12 mouse cellular contexts compared by ENCODE assay signal in genomic region chr11:120339978-120340513, GRCm38 (mm10). TPM values are rescaled to one million over a fixed set of nuclear protein-coding genes. Genes with fewer than 3 reads are reported as not detected.
DNase-seq lines count a peak whose midpoint lies in the region; ATAC-seq lines count a peak whose summit lies in the region.
"Had no signal": no experiment of that assay in that cellular context is flagged by ENCODE, and none has a peak within 500 bp of the region (broad histone marks: within the 10 kb centered on the region; RNA-seq: fewer than 3 reads in every experiment).

No protein-coding gene starts in this region.

- H3K4me1 ChIP-seq in kidney, embryonic 15.5 days = peaks cover 1% of the 10 kb centered on the region
- peaks cover 6% of the 10 kb centered on the region for H3K4me1 ChIP-seq in liver, embryonic 16.5 days (ENCODE audit: control insufficient read depth, low read depth, low read length)
- H3K4me1 ChIP-seq in hindbrain, embryonic 11.5 days (replicated peaks; ENCODE audit: control insufficient read depth, insufficient read depth, low read length) = no peaks in the 10 kb centered on the region

- no peak overlapping the region for H3K4me3 ChIP-seq in kidney, embryonic 15.5 days (replicated peaks)
- peak overlapping the region; percentile 6; the same call in 1 of the 2 replicates for H3K4me3 ChIP-seq in liver, embryonic 16.5 days (ENCODE audit: low read depth, low read length)
- H3K4me3 ChIP-seq in hindbrain, embryonic 11.5 days (ENCODE audit: low read depth, low read length) = no peak overlapping the region
- H3K4me3 ChIP-seq: embryonic facial prominence, embryonic 15.5 days; midbrain, embryonic 12.5 days had no signal

- peaks cover 7% of the 10 kb centered on the region for H3K36me3 ChIP-seq in kidney, embryonic 15.5 days
- H3K36me3 ChIP-seq in liver, embryonic 16.5 days (ENCODE audit: control insufficient read depth, insufficient read depth) = no peaks in the 10 kb centered on the region
- 0 out of 2 replicates have a peak, but pooled peaks cover under 1% of the 10 kb centered on the region for H3K36me3 ChIP-seq in hindbrain, embryonic 11.5 days (ENCODE audit: control insufficient read depth, insufficient read depth, low read length)

- no peak overlapping the region for H3K9ac ChIP-seq in kidney, embryonic 15.5 days
- no peak overlapping the region for H3K9ac ChIP-seq in liver, embryonic 16.5 days (ENCODE audit: low read depth, low read length)
- H3K9ac ChIP-seq in hindbrain, embryonic 11.5 days (ENCODE audit: low read depth, low read length) = no peak overlapping the region
- H3K9ac ChIP-seq: embryonic facial prominence, embryonic 15.5 days; midbrain, embryonic 12.5 days had no signal

- no peaks in the 10 kb centered on the region for H3K9me3 ChIP-seq in kidney, embryonic 15.5 days (replicated peaks)
- no peaks in the 10 kb centered on the region for H3K9me3 ChIP-seq in liver, embryonic 16.5 days (replicated peaks; ENCODE audit: control insufficient read depth, low read length)
- no peaks in the 10 kb centered on the region for H3K9me3 ChIP-seq in hindbrain, embryonic 11.5 days (ENCODE audit: control insufficient read depth, low read length)
- H3K9me3 ChIP-seq: embryonic facial prominence, embryonic 15.5 days; midbrain, embryonic 12.5 days had no signal

- H3K27ac ChIP-seq in kidney, embryonic 15.5 days = peak overlapping the region; percentile 80
- peak overlapping the region; percentile 79 for H3K27ac ChIP-seq in liver, embryonic 16.5 days (ENCODE audit: low read length)
- no peak overlapping the region for H3K27ac ChIP-seq in hindbrain, embryonic 11.5 days (ENCODE audit: low read depth, low read length)
- H3K27ac ChIP-seq: embryonic facial prominence, embryonic 15.5 days; hindbrain, postnatal 0 days; midbrain, embryonic 12.5 days had no signal

- WGBS in kidney, embryonic 15.5 days = 72% methylated on average over 10 of the region's 10 CpGs
- WGBS in liver, embryonic 16.5 days (ENCODE audit: insufficient replicate concordance) = 32% methylated on average over 10 of the region's 10 CpGs
- 85% methylated on average over 10 of the region's 10 CpGs for WGBS in hindbrain, embryonic 11.5 days

- DNase-seq in embryo, embryonic 10 days (ENCODE audit: low spot score) = peak; percentile 2
- DNase-seq in embryo, embryonic 11 days = no peak
- peak; percentile 71 for DNase-seq in MEL-GATA-1-ER (ENCODE audit: extremely low read depth, low read depth)
- DNase-seq in hindbrain, embryonic 11.5 days (ENCODE audit: low spot score) = no peak
- no peak for DNase-seq in urinary bladder, adult 2 months (ENCODE audit: low spot score)
- DNase-seq in thymus, postnatal 14 days = no peak
- DNase-seq: left cerebral cortex, postnatal 4 days had no signal

- peak; percentile 67; the same call in 1 of the 2 replicates for ATAC-seq in kidney, embryonic 15.5 days (replicated peaks; ENCODE audit: low FRiP score)
- ATAC-seq in liver, embryonic 16.5 days (ENCODE audit: low read depth) = peak; percentile 77
- ATAC-seq in hindbrain, embryonic 11.5 days (ENCODE audit: low FRiP score) = no peak
- ATAC-seq: hindbrain, postnatal 0 days had no signal

- H3K4me2 ChIP-seq in kidney, embryonic 15.5 days = no peak overlapping the region
- peak overlapping the region; percentile 27 for H3K4me2 ChIP-seq in liver, embryonic 16.5 days (ENCODE audit: low read depth, low read length)
- H3K4me2 ChIP-seq in hindbrain, embryonic 11.5 days (replicated peaks; ENCODE audit: low read depth, low read length) = no peak overlapping the region
- H3K4me2 ChIP-seq: embryonic facial prominence, embryonic 15.5 days; midbrain, embryonic 12.5 days had no signal

- no peaks in the 10 kb centered on the region for H3K27me3 ChIP-seq in kidney, embryonic 15.5 days
- no peaks in the 10 kb centered on the region for H3K27me3 ChIP-seq in liver, embryonic 16.5 days (ENCODE audit: control insufficient read depth, insufficient read depth, low read depth, low read length)
- H3K27me3 ChIP-seq in hindbrain, embryonic 11.5 days (ENCODE audit: control insufficient read depth, insufficient read depth, low read length) = no peaks in the 10 kb centered on the region
- H3K27me3 ChIP-seq: embryonic facial prominence, embryonic 15.5 days; midbrain, embryonic 12.5 days had no signal

RNA-seq across cellular contexts. Expression of gene Actg1, which starts 8.3 kb away (rescaled TPM):
- 2,367 and 2,520 TPM in 2 replicates for polyA plus RNA-seq in kidney, embryonic 15.5 days (2015; fragmentation: Nextera tagmentation; extraction: Ambion mirVana)
- polyA plus RNA-seq in liver, embryonic 16.5 days (2015; fragmentation: Nextera tagmentation; extraction: Ambion mirVana) = 531 and 545 TPM in 2 replicates
- polyA plus RNA-seq in hindbrain, embryonic 11.5 days (2014; fragmentation: Nextera tagmentation; extraction: Ambion mirVana) = 3,592 and 3,665 TPM in 2 replicates
- polyA plus RNA-seq in urinary bladder, adult 2 months (2012; rRNA removed) = 1,024 and 1,454 TPM in 2 replicates

RNA-seq across cellular contexts. Expression of gene Fscn2, which starts 21.3 kb away (rescaled TPM):
- 1.1 and 1.2 TPM in 2 replicates for polyA plus RNA-seq in kidney, embryonic 15.5 days (2015; fragmentation: Nextera tagmentation; extraction: Ambion mirVana)
- not detected in 2 replicates for polyA plus RNA-seq in liver, embryonic 16.5 days (2015; fragmentation: Nextera tagmentation; extraction: Ambion mirVana)
- polyA plus RNA-seq in hindbrain, embryonic 11.5 days (2014; fragmentation: Nextera tagmentation; extraction: Ambion mirVana) = 1.1 and 1.5 TPM in 2 replicates
- polyA plus RNA-seq in urinary bladder, adult 2 months (2012; rRNA removed) = 0.25 TPM in 1 of 2 replicates, not detected in the other

RNA-seq across cellular contexts. Expression of gene Faap100, which starts 38.5 kb away (rescaled TPM):
- 33.1 and 41.9 TPM in 2 replicates for polyA plus RNA-seq in kidney, embryonic 15.5 days (2015; fragmentation: Nextera tagmentation; extraction: Ambion mirVana)
- polyA plus RNA-seq in liver, embryonic 16.5 days (2015; fragmentation: Nextera tagmentation; extraction: Ambion mirVana) = 6.0 and 6.5 TPM in 2 replicates
- 27.8 and 33.6 TPM in 2 replicates for polyA plus RNA-seq in hindbrain, embryonic 11.5 days (2014; fragmentation: Nextera tagmentation; extraction: Ambion mirVana)
- 21.8 and 22.2 TPM in 2 replicates for polyA plus RNA-seq in urinary bladder, adult 2 months (2012; rRNA removed)

Comparison
In these comparisons a context has a peak if more than half of its experiments do, and no peak if none do; other contexts are left out.
1. DNase-seq: peak in embryo, embryonic 10 days (single experiment) and MEL-GATA-1-ER (single experiment); none in embryo, embryonic 11 days (single experiment), hindbrain, embryonic 11.5 days (single experiment), urinary bladder, adult 2 months (single experiment) and thymus, postnatal 14 days (single experiment).